Mouse (Mus musculus): ENCODE data around the gene Sumo3. TPM values are rescaled to one million over a fixed set of nuclear protein-coding genes. Genes with fewer than 3 reads are reported as not detected.
A peak's percentile ranks its signal among the peaks of the same experiment; 100 is the strongest.

Sumo3 gene
- polyA plus RNA-seq, 1 experiment from 2014 or later: 252 TPM

DNA sequence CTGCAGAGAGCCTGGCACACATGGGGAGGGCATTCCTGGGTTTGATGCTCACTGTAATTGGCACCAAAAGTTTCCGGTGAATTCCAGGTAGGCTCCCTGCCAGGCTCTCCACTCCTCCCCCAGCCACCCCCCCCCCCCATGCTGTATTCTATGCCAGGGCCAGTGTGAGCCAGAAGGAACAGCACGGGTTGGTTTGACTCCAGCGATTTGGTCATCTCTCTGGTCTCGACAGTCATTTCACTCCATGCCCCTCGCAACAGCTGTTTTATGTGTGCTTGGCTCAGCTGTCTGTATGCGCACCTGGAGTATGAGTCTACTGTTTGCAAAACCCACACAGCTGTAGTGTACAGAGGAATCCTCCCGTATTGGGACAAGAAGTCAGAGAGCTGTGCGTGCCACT lies 60.4 kb downstream of the Sumo3 start:
- Histone ChIP-seq H3K27ac (replicated peaks) (no peak overlapping the region), H3K4me1 (replicated peaks) (peaks cover 5% of the 10 kb centered on the region), H3K4me3 (no peak overlapping the region), H3K4me2 (no peak overlapping the region), H3K36me3 (no peaks in the 10 kb centered on the region), H3K27me3 (no peaks in the 10 kb centered on the region), H3K9ac (no peak overlapping the region), H3K9me3 (no peaks in the 10 kb centered on the region)
- 0 out of 2 replicates have a peak, but pooled peaks have one; percentile 15 for ATAC-seq (ENCODE audit: low read depth)
- 79% methylated on average over 8 of the region's 8 CpGs for WGBS

DNA sequence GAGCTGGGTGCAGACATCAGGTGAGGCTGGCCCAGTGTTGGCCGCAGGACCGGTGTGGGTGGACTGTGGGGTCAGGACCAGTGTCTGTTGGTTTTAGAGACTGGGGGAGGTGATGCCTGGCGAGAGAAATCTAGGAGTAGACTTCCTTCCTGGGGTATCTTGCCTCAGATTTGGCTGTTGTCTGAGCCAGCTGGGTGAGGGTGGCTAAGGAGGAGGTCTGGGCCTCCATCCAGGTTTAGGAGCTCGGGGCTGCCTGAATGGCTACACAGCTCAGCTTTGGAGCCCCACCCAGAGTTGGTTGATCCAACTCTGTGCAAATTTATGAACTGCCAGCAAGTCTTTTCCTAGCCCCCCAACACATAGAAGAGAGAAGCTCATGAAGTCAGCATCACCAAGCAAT lies 61.5 kb downstream of the Sumo3 start:
- no peak for ATAC-seq (ENCODE audit: low read depth)
- Histone ChIP-seq H3K4me1 (replicated peaks) (peaks cover 5% of the 10 kb centered on the region), H3K27me3 (no peaks in the 10 kb centered on the region), H3K9ac (no peak overlapping the region), H3K4me3 (no peak overlapping the region), H3K9me3 (no peaks in the 10 kb centered on the region), H3K4me2 (no peak overlapping the region), H3K27ac (replicated peaks) (no peak overlapping the region), H3K36me3 (no peaks in the 10 kb centered on the region)
- WGBS: 82% methylated on average over 4 of the region's 4 CpGs

MicroRNAs within 50 kb of the gene (microRNA counts, 519-probe panel; counts per million panel counts)
- microRNA mmu-miR-1930: not detected

Small RNA genes within 50 kb of the gene (microRNA-seq; reads per million reads assigned to microRNA genes)
- 8.3 reads per million, percentile 25 among the genes with 10 or more reads in this experiment for gene Mir1930

Other genes starting within 250 kb of the Sumo3 start
- 10.7 and 12.1 TPM in 2 replicates for gene Adarb1, start 187.8 kb upstream of the Sumo3 start, polyA plus RNA-seq (2015; fragmentation: Nextera tagmentation; extraction: Ambion mirVana)
- gene Fam207a, start 90.3 kb upstream of the Sumo3 start, polyA plus RNA-seq (2015; fragmentation: Nextera tagmentation; extraction: Ambion mirVana): 41.4 and 43.5 TPM in 2 replicates
- gene Itgb2, start 75.8 kb upstream of the Sumo3 start, polyA plus RNA-seq (2015; fragmentation: Nextera tagmentation; extraction: Ambion mirVana): 1.0 TPM in 2 replicates
- 78.9 and 79.7 TPM in 2 replicates for gene Pttg1ip, start 24.4 kb upstream of the Sumo3 start, polyA plus RNA-seq (2015; fragmentation: Nextera tagmentation; extraction: Ambion mirVana)
- gene Gm49325, start 100 bp downstream of the Sumo3 start, polyA plus RNA-seq (2015; fragmentation: Nextera tagmentation; extraction: Ambion mirVana): 2.0 and 8.6 TPM in 2 replicates
- gene Ube2g2, start 16.2 kb downstream of the Sumo3 start, polyA plus RNA-seq (2015; fragmentation: Nextera tagmentation; extraction: Ambion mirVana): 86.8 and 87.9 TPM in 2 replicates
- gene Tspear, start 80.5 kb downstream of the Sumo3 start, polyA plus RNA-seq (2015; fragmentation: Nextera tagmentation; extraction: Ambion mirVana): 0.48 and 2.0 TPM in 2 replicates
- not detected in 2 replicates for gene Gm19402, start 84.7 kb downstream of the Sumo3 start, polyA plus RNA-seq (2015; fragmentation: Nextera tagmentation; extraction: Ambion mirVana)
- gene Gm9508, start 91.1 kb downstream of the Sumo3 start, polyA plus RNA-seq (2015; fragmentation: Nextera tagmentation; extraction: Ambion mirVana): not detected in 2 replicates
- gene Gm10272, start 100.5 kb downstream of the Sumo3 start, polyA plus RNA-seq (2015; fragmentation: Nextera tagmentation; extraction: Ambion mirVana): not detected in 2 replicates
- not detected in 2 replicates for gene Gm10024, start 105.4 kb downstream of the Sumo3 start, polyA plus RNA-seq (2015; fragmentation: Nextera tagmentation; extraction: Ambion mirVana)
- not detected in 2 replicates for gene Gm10142, start 109.7 kb downstream of the Sumo3 start, polyA plus RNA-seq (2015; fragmentation: Nextera tagmentation; extraction: Ambion mirVana)
- gene Krtap12-1, start 114.5 kb downstream of the Sumo3 start, polyA plus RNA-seq (2015; fragmentation: Nextera tagmentation; extraction: Ambion mirVana): not detected in 2 replicates
- not detected in 2 replicates for gene Gm10100, start 120.4 kb downstream of the Sumo3 start, polyA plus RNA-seq (2015; fragmentation: Nextera tagmentation; extraction: Ambion mirVana)
- gene Gm18596, start 136.5 kb downstream of the Sumo3 start, polyA plus RNA-seq (2015; fragmentation: Nextera tagmentation; extraction: Ambion mirVana): not detected in 2 replicates
- gene Gm9736, start 145.3 kb downstream of the Sumo3 start, polyA plus RNA-seq (2015; fragmentation: Nextera tagmentation; extraction: Ambion mirVana): not detected in 2 replicates
- not detected in 2 replicates for gene Gm3233, start 153.6 kb downstream of the Sumo3 start, polyA plus RNA-seq (2015; fragmentation: Nextera tagmentation; extraction: Ambion mirVana)
- gene Gm3238, start 165.2 kb downstream of the Sumo3 start, polyA plus RNA-seq (2015; fragmentation: Nextera tagmentation; extraction: Ambion mirVana): not detected in 2 replicates
- not detected in 2 replicates for gene Gm7138, start 170.8 kb downstream of the Sumo3 start, polyA plus RNA-seq (2015; fragmentation: Nextera tagmentation; extraction: Ambion mirVana)
- not detected in 2 replicates for gene Gm3250, start 176.4 kb downstream of the Sumo3 start, polyA plus RNA-seq (2015; fragmentation: Nextera tagmentation; extraction: Ambion mirVana)
- gene Gm7137, start 182.1 kb downstream of the Sumo3 start, polyA plus RNA-seq (2015; fragmentation: Nextera tagmentation; extraction: Ambion mirVana): not detected in 2 replicates
- not detected in 2 replicates for gene Gm9639, start 189.0 kb downstream of the Sumo3 start, polyA plus RNA-seq (2015; fragmentation: Nextera tagmentation; extraction: Ambion mirVana)
- gene Gm19668, start 193.0 kb downstream of the Sumo3 start, polyA plus RNA-seq (2015; fragmentation: Nextera tagmentation; extraction: Ambion mirVana): not detected in 2 replicates
- not detected in 2 replicates for gene Gm9507, start 205.7 kb downstream of the Sumo3 start, polyA plus RNA-seq (2015; fragmentation: Nextera tagmentation; extraction: Ambion mirVana)
- not detected in 2 replicates for gene Gm2696, start 208.6 kb downstream of the Sumo3 start, polyA plus RNA-seq (2015; fragmentation: Nextera tagmentation; extraction: Ambion mirVana)
- gene Krtap10-4, start 221.0 kb downstream of the Sumo3 start, polyA plus RNA-seq (2015; fragmentation: Nextera tagmentation; extraction: Ambion mirVana): not detected in 2 replicates
- not detected in 2 replicates for gene Krtap10-10, start 229.8 kb downstream of the Sumo3 start, polyA plus RNA-seq (2015; fragmentation: Nextera tagmentation; extraction: Ambion mirVana)
- gene Gm36176, start 240.7 kb downstream of the Sumo3 start, polyA plus RNA-seq (2015; fragmentation: Nextera tagmentation; extraction: Ambion mirVana): not detected in 2 replicates
- not detected in 2 replicates for gene Gm10318, start 246.8 kb downstream of the Sumo3 start, polyA plus RNA-seq (2015; fragmentation: Nextera tagmentation; extraction: Ambion mirVana)